Mouse (Mus musculus): ENCODE results near the gene Dolpp1. TPM values are rescaled to one million over a fixed set of nuclear protein-coding genes. Genes with fewer than 3 reads are reported as not detected.

Dolpp1 gene
- polyA plus RNA-seq, 1 experiment from 2014 or later, result 26.1 TPM

- Histone ChIP-seq H3K4me2 (replicated peaks; ENCODE audit: low read depth, low read length) (no peak overlapping the region), H3K27me3 (replicated peaks; ENCODE audit: insufficient read depth, low read length) (no peaks in the 10 kb centered on the region), H3K9me3 (ENCODE audit: low read length) (no peaks in the 10 kb centered on the region), H3K4me1 (ENCODE audit: insufficient read depth, low read depth, low read length) (no peaks in the 10 kb centered on the region), H3K27ac (ENCODE audit: low read length) (no peak overlapping the region), H3K9ac (replicated peaks; ENCODE audit: low read depth) (no peak overlapping the region), H3K4me3 (ENCODE audit: low read depth, low read length) (no peak overlapping the region), H3K36me3 (ENCODE audit: insufficient read depth, low read length) (no peaks in the 10 kb centered on the region)
- 76% methylated on average over 4 of the region's 4 CpGs for WGBS
- TF ChIP-seq EP300 (IDR thresholded peaks at IDR 0.05) (no peak), CTCF (IDR thresholded peaks at IDR 0.05) (no peak)
- ATAC-seq (no peak), DNase-seq (ENCODE audit: low spot score) (no peak)
Observed at GRCm38 (mm10) chr2:30421432-30421831, 29.4 kb downstream of the Dolpp1 start.

GRCm38 (mm10) chr2:30429156-30429555 lies 37.1 kb downstream of the Dolpp1 start:
- Histone ChIP-seq H3K9ac (replicated peaks; ENCODE audit: low read depth) (no peak overlapping the region), H3K4me1 (ENCODE audit: insufficient read depth, low read depth, low read length) (no peaks in the 10 kb centered on the region), H3K4me2 (replicated peaks; ENCODE audit: low read depth, low read length) (no peak overlapping the region), H3K36me3 (ENCODE audit: insufficient read depth, low read length) (peaks cover 32% of the 10 kb centered on the region; the same call in 1 of the 2 replicates), H3K27ac (ENCODE audit: low read length) (no peak overlapping the region), H3K27me3 (replicated peaks; ENCODE audit: insufficient read depth, low read length) (no peaks in the 10 kb centered on the region), H3K4me3 (ENCODE audit: low read depth, low read length) (no peak overlapping the region), H3K9me3 (ENCODE audit: low read length) (no peaks in the 10 kb centered on the region)
- TF ChIP-seq CTCF (IDR thresholded peaks at IDR 0.05) (peak; percentile 17; the same call in 1 of the 2 replicates), EP300 (IDR thresholded peaks at IDR 0.05) (no peak)
- peak; percentile 67 for ATAC-seq
- DNase-seq (ENCODE audit: low spot score), result peak; percentile 60

DNA sequence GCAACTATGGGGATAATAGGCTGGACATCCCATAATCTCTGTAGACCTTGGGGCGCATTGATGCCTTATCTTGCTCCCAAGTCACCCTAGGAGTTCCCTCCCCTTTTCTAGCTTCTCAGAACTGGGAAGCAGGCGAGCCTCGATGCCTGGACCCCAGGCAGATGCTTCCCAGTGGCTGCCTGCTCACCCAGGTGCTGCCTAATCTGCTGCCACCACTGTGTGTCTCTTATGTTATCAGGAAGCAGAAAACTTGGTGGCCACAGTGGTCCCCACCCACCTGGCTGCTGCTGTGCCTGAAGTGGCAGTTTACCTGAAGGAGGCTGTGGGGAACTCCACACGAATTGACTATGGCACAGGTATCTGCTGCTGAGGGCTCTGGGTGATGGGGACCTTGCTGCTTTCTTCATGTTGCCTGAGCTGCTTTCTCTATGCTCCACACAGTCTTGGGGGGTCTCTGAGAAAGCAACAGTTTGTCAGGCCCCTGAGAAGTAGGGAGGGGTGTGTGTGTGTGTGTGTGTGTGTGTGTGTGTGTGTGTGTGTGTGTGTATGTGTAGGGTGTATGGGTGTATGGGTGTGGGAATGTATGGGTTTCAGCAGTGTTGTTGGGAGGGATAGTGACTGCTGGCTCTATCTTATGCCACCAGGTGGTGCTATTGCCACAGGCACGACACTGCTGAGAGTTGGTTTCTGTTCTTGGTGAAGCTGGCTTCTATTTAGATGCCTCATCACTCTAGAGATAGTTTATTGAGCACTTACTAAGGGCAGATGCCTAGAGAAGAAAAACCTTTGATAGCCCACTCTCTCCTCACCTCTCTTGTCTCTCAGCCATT lies 43.5 kb downstream of the Dolpp1 start:
- DNase-seq (ENCODE audit: low spot score), result peak; percentile 88
- ATAC-seq, result peak; percentile 76
- Histone ChIP-seq H3K27me3 (replicated peaks; ENCODE audit: insufficient read depth, low read length) (no peaks in the 10 kb centered on the region), H3K9ac (replicated peaks; ENCODE audit: low read depth) (no peak overlapping the region), H3K4me1 (ENCODE audit: insufficient read depth, low read depth, low read length) (no peaks in the 10 kb centered on the region; the same call in 1 of the 2 replicates), H3K9me3 (ENCODE audit: low read length) (no peaks in the 10 kb centered on the region), H3K27ac (ENCODE audit: low read length) (no peak overlapping the region), H3K4me3 (ENCODE audit: low read depth, low read length) (no peak overlapping the region), H3K36me3 (ENCODE audit: insufficient read depth, low read length) (peaks cover 44% of the 10 kb centered on the region), H3K4me2 (replicated peaks; ENCODE audit: low read depth, low read length) (no peak overlapping the region)
- peak; percentile 93 for TF ChIP-seq CTCF (IDR thresholded peaks at IDR 0.05)
- TF ChIP-seq EP300 (IDR thresholded peaks at IDR 0.05), result no peak
- WGBS, result 43% methylated on average over 5 of the region's 5 CpGs

DNA sequence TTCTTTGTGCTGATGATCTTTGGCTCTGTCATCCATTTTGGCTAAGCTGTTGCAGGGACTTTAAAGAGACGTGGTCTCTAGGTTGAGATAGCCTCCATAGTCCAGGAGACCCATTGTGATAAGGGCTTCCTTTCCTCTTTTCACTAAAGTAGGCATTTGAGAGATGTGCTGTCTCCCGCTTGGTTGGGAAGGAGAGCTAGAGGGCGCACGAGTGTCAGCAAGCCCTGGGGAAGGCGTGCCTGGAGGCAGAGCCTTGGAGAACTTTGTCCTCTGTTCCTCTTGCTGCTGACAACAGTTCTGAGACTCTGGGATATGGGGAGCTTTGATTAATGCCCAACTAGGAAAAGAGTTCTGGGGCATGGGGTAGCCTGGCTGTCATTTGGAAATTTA lies 44.1 kb downstream of the Dolpp1 start:
- TF ChIP-seq CTCF (IDR thresholded peaks at IDR 0.05) (peak; percentile 51), EP300 (IDR thresholded peaks at IDR 0.05) (no peak)
- H3K27ac ChIP-seq (ENCODE audit: low read length), result no peak overlapping the region
- H3K4me1 ChIP-seq (ENCODE audit: insufficient read depth, low read depth, low read length), result peaks cover under 1% of the 10 kb centered on the region
- H3K4me2 ChIP-seq (replicated peaks; ENCODE audit: low read depth, low read length), result no peak overlapping the region
- no peak overlapping the region for H3K4me3 ChIP-seq (ENCODE audit: low read depth, low read length)
- H3K36me3 ChIP-seq (ENCODE audit: insufficient read depth, low read length), result peaks cover 44% of the 10 kb centered on the region
- no peak for ATAC-seq
- H3K27me3 ChIP-seq (replicated peaks; ENCODE audit: insufficient read depth, low read length), result no peaks in the 10 kb centered on the region
- H3K9ac ChIP-seq (replicated peaks; ENCODE audit: low read depth), result no peak overlapping the region
- WGBS, result 73% methylated on average over 5 of the region's 5 CpGs
- no peaks in the 10 kb centered on the region for H3K9me3 ChIP-seq (ENCODE audit: low read length)
- DNase-seq (ENCODE audit: low spot score), result peak; percentile 47

DNA sequence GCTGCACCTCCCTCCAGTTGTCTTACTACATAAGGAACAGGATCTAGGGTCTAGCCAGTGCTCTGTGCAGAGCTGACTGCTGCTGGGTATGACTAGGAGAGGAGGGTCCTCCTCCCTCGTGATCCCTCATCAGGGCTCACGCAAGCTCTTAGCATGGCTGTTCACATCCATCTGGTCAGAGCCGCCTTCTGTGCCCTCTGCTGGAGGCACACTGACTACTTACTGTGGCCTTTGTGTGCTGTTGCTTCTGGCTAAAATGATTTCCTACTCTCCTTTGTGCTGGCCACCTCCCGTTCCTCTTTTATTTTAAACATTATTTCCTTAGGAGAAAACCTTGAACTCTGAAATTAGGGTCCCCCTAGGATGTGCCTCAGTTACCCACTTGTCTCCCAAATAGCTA lies 44.8 kb downstream of the Dolpp1 start:
- H3K36me3 ChIP-seq (ENCODE audit: insufficient read depth, low read length), result peaks cover 44% of the 10 kb centered on the region
- no peak for TF ChIP-seq EP300 (IDR thresholded peaks at IDR 0.05)
- TF ChIP-seq CTCF (IDR thresholded peaks at IDR 0.05), result no peak
- H3K27me3 ChIP-seq (replicated peaks; ENCODE audit: insufficient read depth, low read length), result no peaks in the 10 kb centered on the region

DNA sequence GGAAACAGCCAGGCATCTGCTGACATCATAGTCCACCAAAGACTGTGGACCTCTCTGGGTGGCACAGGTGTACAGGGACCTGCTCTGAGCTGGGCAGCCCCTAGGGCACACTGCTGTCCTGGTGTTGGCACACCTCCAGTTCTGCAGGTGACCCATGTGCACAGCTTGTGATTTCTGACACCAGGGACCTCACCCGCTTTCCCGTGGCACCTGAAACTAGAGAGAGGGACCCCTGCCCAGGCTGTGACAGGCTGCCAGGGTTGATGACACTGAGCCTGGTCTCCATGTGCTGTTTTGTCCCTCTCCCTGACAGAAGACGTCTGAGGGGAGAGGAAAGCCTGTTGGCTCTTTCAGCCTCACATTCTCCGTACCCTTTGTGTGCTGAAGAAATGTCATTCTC lies 45.7 kb downstream of the Dolpp1 start:
- TF ChIP-seq CTCF (IDR thresholded peaks at IDR 0.05) (no peak), EP300 (IDR thresholded peaks at IDR 0.05) (no peak)
- Histone ChIP-seq H3K9me3 (ENCODE audit: low read length) (no peaks in the 10 kb centered on the region), H3K36me3 (ENCODE audit: insufficient read depth, low read length) (peaks cover 40% of the 10 kb centered on the region), H3K4me2 (replicated peaks; ENCODE audit: low read depth, low read length) (no peak overlapping the region), H3K9ac (replicated peaks; ENCODE audit: low read depth) (no peak overlapping the region), H3K4me1 (ENCODE audit: insufficient read depth, low read depth, low read length) (peaks cover 14% of the 10 kb centered on the region), H3K27me3 (replicated peaks; ENCODE audit: insufficient read depth, low read length) (no peaks in the 10 kb centered on the region), H3K4me3 (ENCODE audit: low read depth, low read length) (no peak overlapping the region), H3K27ac (ENCODE audit: low read length) (no peak overlapping the region)
- DNase-seq (ENCODE audit: low spot score), result no peak
- no peak for ATAC-seq
- WGBS, result 87% methylated on average over 4 of the region's 4 CpGs

More for the DNA sequence above, 44.8 kb downstream of the Dolpp1 start:
- H3K4me1 ChIP-seq (ENCODE audit: insufficient read depth, low read depth, low read length), result peaks cover 5% of the 10 kb centered on the region
- H3K27ac ChIP-seq (ENCODE audit: low read length), result no peak overlapping the region
- DNase-seq (ENCODE audit: low spot score) (no peak), ATAC-seq (no peak)
- H3K4me3 ChIP-seq (ENCODE audit: low read depth, low read length), result no peak overlapping the region
- H3K9me3 ChIP-seq (ENCODE audit: low read length), result no peaks in the 10 kb centered on the region
- no peak overlapping the region for H3K9ac ChIP-seq (replicated peaks; ENCODE audit: low read depth)
- 84% methylated on average over 4 of the region's 4 CpGs for WGBS
- no peak overlapping the region for H3K4me2 ChIP-seq (replicated peaks; ENCODE audit: low read depth, low read length)

All from lung, postnatal 0 days (tissue).